Mouse (Mus musculus): ENCODE measurements around the gene Elovl7.

The Elovl7 gene

DNA sequence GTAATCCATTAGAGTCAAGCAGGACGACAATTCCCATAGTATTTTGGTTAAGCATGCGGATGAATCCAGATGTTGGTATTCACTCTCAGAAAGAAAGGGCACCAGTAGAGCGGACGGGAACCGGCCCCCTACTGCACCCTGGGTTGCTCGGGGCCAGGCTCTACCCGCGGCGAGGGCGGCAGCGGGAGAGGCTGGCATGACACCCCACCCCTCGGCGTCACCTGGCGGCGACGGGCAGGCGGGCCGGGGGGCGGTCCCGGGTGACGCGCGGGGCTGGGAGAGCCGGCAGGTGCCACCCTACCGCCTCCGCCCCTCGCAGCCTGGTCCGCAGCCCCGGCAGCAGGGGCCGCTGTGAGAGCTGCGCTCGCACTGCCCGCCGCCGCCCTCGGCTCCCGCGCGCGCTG lies at the start of gene Elovl7:
Elovl7 (plus strand) TSS at position 324 of the 404 bp plus-strand sequence.
- no peak for DNase-seq (ENCODE audit: extremely low spot score, low read depth, low spot score)

DNA sequence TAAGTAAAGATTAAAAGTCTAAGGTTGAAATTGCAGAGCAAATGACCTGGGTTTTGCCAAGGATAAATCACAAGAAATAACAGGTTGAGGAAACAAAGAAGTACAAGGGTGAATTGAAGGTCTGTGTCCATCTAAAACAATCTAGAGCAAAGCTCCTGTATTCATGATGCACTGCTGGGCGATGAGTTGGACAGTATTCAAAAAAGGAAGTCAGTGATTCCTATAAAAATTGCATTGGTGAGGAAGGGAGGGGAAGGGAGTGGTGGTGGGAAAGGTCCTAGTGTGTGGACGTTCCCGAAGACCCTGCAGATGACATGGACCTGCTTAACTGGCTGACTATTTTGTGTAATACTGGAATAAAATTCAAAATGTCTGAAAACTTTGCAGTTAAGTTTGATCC lies 49.6 kb upstream of the Elovl7 start:
- DNase-seq (ENCODE audit: extremely low spot score, low read depth, low spot score): no peak

DNA sequence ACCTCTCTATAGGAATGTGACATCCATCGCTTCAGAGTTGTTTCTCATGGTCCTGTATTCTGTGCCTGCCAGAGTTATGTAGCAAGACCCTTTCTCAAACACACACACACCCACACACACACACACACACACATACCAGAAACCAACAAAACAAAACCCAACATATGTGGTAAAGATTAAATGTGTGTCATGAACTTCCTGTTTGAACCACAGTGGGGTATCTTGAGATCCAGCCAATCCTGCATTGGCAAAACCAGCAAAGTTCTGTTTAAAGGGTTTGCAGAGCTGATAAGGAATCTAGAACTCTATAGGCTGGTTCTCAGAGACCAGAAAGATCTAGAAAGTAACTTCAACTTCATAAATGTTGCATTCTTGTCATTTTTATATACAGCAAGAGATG lies 44.2 kb upstream of the Elovl7 start:
- no peak for DNase-seq (ENCODE audit: extremely low spot score, low read depth, low spot score)

DNA sequence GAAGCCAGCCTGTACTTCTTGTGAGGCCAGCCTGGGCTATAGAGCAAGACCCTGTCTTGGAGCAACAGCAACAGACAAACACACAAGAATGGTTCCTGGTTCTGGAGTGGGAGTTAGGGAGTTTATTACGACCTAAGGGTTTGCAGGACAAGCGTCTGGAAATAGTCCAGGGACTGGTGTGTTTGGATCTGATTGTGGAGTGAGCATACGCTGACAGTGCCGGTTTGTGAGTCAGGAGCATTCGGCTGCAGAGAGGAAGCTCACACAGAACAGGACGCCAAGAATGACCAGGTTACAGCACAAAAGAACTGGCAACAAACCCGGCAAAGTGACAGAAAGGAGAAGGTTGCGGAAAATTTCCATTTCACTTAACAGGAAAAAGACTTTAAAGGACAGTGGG lies 43.7 kb upstream of the Elovl7 start:
- DNase-seq (ENCODE audit: extremely low spot score, low read depth, low spot score): no peak

DNA sequence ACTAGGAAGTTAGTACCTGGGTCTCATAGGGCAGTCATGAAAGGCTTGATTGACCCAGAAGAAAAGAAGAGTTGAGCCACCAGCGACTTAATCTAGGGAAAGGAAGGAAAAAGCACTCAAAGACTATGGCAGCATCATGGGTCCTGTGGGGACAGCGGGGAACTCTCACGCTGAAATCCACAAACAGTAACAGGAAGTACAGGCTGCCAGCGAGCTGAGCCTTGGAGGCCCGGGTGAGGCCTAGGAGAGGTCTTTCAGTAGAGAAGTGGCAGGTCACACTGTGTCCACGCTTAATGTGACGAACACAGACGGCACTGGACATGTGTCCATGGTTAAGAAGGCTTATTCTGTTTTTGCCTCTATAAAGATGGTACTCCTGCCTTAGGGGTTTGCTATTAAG lies 34.6 kb upstream of the Elovl7 start:
- DNase-seq (ENCODE audit: extremely low spot score, low read depth, low spot score): no peak

DNA sequence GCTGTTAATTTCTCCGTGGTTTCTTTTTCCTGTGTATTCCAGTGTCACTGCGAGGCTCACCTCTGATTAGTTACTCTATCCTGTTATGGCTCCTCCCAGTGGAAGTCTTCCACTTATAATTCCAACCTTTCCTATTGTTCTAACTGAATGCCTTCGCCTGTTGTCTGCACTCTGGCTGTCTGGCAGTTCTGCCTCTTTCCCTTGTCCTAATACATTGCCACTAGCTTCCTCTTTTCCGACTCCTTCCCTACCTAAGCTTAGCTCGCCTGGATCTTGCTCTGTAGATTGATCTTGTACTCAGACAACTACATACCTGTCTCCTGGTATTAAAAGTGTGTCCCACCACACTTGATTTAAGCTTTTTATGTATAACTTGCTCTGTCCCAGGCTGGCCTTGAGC lies 33.4 kb upstream of the Elovl7 start:
- no peak for DNase-seq (ENCODE audit: extremely low spot score, low read depth, low spot score)

DNA sequence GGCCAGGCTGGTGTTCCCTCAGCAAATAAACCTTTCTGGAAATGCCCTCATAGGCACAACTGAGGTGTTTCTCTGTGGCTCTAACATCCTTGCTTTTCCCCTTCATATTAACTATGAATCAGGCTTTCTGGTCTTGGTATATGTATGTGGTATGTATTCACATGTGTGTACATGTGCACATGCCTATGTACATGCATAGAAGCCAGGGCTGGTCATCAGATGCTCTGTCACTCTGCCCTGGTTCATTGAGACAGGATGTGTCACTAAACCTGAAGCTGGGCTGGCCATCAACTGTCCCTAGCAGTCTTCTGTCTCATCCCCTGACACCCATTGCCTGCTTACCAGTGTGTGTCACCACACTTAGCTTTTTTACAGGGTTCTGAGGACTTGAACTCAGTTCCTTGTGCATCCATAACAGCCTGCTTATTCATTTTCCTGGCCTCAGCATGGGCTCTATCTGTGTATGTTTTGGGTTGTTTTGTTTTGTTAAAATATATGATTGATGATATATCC lies 29.4 kb upstream of the Elovl7 start:
- no peak for DNase-seq (ENCODE audit: extremely low spot score, low read depth, low spot score)

DNA sequence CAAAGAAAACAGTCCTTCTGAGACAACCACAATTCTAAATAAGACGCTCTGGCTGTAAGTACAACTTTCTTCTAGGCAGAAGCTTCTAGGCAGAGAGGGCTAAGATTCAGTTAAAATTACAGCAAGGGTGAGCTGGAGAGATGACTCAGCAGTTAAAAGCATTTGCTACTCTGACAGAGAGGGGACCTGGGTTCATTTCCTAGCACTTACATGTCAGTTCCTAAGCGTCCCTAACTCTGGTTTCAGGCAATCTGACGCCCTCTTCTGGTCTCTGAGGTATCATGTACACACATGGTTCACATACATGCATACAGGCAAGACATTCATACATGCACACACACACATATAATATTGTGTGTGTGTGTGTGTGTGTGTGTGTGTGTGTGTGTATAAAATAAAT lies 28.7 kb upstream of the Elovl7 start:
- no peak for DNase-seq (ENCODE audit: extremely low spot score, low read depth, low spot score)

DNA sequence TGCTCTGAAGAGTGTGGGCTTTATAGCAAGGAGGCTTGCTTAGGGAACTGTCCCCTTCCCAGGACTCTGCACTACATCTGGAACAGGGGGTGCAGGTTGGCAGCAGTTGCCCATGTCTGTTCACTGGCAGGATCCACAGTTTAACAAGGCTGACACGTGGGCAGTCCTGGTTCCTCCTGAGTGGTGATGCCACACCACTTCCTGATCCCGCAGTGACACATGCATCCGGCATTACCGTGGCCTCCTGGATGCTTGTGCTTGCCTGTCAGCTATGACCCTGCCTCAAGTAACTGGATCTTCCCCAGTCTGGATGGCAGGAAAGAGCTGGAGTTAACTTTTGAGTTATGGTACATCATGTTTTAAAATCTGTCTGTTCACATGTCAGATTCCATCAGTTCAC lies 26.2 kb upstream of the Elovl7 start:
- DNase-seq (ENCODE audit: extremely low spot score, low read depth, low spot score): no peak

DNA sequence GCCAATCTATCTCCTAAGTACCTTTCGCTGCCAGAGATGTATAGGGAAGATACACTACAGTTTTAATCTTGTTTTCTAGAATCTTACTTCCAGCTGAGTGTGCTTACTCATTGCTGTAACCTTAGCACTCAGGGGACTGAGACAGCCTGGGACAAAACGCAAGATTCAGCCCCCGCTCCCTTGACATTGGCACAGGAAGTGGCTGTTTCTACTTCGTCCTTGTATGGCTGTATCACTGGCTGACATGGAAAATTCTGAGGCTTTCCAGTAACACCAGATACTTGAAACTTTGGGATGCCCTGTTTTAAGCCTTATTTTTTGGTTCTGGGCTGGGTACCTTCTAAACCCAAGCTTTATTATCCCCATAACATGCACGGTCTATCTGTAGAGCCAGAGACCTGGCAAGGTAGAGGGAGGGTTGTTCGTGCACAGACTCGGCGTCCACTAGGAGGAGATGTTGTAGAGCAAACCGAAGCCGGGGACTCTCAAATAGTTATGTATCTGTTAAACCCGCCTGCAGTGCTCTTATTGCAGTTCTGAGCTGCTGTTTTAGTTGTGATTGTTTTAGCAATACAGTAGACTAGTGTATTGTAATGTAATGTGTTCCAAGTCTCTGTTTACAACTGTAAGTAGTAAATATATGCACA lies 23.0 kb upstream of the Elovl7 start:
- no peak for DNase-seq (ENCODE audit: extremely low spot score, low read depth, low spot score)

DNA sequence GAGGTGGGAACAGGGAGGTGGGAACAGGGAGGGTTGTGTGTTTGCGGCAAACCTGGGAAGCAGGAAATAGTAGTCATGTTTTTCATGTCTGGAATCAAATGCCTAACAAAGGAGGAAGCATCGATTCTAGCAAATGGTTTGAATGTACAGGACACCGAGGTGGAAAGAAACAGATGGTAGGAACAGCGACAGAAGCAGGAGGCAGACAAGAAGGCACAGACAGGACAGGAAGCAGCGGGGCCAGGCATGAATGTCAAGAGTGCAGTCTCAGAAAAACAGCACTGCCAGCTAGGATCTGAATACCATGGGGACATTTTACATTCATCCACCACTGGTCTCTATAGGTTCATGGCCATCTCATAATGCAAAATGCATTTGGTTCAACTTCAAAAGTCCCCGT lies 18.7 kb upstream of the Elovl7 start:
- no peak for DNase-seq (ENCODE audit: extremely low spot score, low read depth, low spot score)

DNA sequence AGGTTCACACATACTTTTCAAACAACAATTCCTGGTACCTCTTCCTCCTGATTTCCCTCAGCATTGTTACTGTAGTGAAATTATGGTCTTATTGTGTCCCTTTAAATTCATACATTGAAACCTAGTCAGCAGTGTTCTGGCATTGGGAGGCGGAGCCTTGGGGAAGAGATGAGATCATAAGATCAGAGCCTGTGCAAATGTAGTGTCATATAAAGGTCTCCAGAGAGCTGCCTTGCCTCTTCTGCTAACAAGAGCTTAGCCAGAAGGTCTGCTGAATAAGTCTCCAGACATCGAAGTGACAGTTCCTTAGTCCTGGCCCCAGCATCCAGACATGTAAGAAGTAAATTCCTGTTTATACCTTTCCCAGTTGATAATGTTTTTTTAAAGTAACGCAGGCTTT lies 9.3 kb upstream of the Elovl7 start:
- no peak for DNase-seq (ENCODE audit: extremely low spot score, low read depth, low spot score)

DNA sequence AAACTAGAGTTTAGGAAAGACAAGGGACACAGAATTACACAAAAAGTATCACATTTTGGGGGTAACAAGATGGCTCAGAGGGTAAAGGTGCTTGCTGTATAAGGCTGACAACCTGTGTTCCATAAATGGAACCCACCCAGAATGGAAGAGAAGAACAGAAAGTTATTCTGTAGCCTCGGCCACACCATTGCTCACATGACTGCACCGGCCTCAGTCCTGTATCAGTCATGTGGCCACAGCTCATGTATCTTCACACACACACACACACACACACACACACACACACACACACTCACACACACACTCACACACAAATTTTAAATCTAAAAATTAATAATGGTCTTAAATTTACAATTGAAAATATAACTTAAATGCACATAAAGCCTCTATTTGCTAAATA lies 6.8 kb upstream of the Elovl7 start:
- DNase-seq (ENCODE audit: extremely low spot score, low read depth, low spot score): no peak

DNA sequence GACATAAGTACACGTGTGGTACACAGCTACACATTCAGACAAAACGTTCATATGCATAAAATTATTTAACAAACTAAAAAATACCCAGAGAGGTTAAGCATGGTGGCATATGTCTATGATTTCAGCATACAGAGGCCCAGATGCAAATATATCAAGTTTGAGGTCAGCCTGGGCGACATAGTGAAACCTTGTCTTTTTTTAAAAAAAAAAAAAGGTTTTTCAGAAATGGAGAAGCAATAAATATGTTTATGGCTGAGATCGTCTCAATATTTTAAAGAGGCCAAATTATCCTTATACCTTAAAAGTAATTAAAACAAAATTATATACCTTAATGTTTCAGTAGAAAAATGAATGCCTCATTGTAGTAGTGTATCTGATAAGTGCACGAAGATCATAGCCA lies 6.1 kb upstream of the Elovl7 start:
- no peak for DNase-seq (ENCODE audit: extremely low spot score, low read depth, low spot score)

DNA sequence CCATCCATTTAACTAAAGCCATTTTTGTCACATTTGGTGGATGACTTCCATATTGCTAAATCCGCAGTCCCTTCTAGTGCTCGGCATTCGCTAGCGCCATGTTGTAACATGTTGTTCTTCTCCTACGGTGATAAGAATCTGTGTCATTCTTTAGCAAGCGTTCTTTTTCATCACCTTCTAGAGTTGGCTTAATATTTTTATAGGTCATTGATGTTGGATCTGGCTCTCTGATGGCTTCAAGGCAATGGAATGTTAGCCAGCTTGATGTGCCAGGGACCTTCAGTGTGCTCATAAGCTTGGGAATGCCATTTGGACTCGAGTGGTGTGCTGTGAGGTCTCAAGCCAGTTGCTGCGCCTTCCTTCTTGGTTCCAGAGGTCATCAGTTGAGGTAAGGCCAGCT lies 3.2 kb upstream of the Elovl7 start:
- no peak for DNase-seq (ENCODE audit: extremely low spot score, low read depth, low spot score)

DNA sequence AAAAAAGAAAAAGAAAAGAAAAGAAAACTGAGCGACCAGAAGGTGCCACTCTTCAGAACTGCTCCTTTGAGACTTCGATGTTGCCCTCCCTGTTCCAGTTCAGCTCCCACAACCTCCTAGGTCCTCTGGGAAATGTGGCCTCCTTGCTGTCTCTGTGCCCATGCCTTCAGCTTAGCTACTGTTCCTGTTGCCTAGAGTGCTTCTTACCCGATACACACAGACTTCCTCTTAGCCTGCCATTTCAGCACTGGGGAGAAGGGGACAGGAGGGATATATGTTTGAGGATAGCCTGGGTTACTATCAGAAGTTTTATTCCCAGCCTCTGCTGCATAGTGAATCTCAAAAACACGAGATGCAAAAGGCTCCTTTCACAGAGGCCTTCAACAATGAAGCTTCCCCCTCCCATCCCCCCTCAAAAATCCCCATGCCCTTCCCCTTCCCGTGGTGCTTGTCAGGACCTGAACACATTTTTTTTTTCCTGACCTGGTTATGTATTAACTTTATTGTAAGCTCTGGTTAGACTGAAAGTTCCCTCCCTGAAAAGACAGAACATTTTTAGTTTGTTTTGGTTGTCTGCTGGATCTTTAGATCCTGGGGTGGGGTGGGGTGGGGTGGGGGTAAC lies 1.7 kb upstream of the Elovl7 start:
- DNase-seq (ENCODE audit: extremely low spot score, low read depth, low spot score): no peak

DNA sequence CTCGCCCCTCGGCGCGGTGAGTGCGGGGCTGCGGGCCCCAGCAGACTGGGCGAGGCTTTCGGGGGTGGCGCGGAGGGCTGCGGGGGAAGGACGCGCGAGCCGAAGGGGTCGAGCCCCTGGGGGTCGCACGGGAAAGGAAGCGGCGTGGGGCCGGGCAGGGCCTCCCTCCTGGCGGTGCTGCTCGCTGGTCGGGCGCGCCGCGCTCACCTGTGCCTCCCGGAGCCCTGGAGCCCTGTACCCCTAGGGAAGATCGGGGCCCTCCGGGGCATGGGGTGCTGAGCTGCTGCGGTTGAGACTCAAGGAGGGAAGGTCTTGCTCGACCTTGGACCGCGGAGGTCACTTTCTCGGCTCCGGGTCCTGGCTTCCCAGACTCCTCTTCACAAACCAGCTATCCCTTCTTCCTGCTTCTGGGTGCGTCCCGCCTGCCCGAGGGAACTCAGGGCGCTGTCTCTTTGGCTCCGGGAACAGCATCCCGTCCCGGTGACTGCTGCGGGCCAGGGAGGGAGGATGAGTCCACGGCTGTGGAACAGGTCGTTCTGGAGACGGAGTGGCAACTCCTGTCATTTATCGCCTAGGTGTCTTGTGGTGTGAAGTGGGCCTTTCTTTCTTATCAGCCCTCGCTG lies 392 bp downstream of the Elovl7 start:
- DNase-seq (ENCODE audit: extremely low spot score, low read depth, low spot score): no peak

DNA sequence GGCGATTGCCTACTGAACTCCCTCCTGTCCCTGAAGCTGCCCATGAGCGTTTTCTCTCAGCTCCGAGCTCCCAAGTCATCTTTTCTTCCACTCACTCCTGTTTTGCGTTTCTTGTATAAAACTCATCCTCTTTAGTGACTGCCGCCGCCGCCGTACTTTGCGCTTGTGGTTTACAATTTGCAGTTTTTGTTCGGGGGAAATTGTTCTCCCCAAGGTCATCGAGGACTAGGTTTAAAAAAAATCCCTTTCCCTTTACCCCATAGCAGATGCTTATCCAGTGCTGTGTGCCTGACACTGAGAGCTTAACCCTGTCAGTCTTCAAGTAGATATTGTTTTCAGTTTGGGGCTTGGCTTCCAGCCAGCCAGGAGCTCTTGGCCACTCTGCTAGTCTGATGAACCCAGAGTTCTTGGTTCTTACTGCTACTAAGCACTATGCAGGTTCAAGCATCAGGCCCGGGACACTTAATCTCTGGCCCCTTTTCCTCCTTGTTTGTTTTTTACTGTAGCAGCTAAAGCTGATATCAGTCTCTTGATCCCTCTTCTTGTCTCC lies 1.1 kb downstream of the Elovl7 start:
- no peak for DNase-seq (ENCODE audit: extremely low spot score, low read depth, low spot score)

DNA sequence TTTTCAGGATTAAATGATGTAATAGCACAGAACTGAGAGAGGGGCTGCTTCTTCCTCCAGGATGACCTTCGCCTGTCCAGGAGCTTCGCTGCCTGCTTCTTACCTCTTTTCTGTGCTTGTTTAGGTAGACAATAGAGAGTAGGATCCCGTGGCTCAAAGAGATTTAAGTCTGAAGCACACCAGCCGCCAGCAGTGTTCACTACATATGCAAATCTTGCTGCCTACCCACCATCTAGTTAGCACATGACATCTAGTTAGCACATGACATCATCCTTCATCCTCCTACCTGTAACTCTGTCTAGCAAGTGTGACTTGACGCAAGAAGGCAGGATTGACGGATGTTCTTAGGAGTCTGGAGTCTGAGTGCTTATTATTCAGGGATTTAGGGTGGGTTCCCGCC lies 5.6 kb downstream of the Elovl7 start:
- no peak for DNase-seq (ENCODE audit: extremely low spot score, low read depth, low spot score)

DNA sequence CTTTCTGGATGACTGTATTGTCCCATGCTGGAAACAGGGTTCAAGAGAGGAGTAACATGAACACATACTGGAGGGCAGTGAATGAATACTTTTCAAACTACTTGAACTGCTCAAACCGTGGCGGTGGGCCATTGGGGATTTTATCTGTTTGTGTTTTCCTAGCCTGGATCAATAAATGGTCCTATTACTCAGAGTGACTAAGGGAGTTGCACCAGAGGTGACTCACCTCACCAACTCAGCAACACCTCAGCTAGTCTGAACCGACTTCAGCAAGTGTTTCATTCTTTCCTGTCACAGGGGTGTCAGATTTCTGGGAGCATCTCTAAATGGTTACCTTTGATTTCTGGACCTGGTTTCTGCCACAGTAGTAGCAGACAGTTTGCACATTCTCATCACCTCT lies 15.0 kb downstream of the Elovl7 start:
- no peak for DNase-seq (ENCODE audit: extremely low spot score, low read depth, low spot score)

DNA sequence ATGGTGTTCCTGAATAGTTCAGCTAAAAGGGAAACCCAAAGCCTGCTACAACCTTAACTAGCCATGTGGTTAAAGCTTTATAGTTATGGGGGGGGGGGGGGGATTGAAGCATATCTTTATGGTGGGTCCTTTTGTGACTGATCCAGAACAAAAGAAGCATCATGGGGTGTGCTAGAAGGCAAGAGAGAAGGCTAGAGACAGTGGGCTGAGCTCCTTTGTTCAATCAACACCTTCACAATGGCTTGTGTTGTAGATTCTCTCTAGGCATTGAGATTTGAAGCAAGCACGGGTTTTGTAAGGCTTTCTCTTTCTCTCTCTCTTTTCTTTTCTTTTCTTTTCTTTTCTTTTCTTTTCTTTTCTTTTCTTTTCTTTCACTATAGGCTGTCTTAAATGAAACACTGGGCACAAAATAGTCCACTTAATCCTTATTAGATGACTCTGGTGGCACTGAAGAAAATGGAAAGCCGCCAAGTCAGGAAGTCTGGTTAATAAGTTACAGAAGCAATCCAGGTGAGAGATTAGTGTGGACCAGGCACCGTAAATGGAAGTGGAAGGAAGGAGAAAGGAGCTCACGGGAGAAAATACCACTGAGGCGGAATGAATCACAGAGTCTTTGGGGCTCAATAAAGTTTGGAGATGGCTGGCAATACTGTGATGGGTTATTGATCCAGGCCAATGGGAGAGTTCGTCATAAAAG lies 15.6 kb downstream of the Elovl7 start:
- DNase-seq (ENCODE audit: extremely low spot score, low read depth, low spot score): no peak

DNA sequence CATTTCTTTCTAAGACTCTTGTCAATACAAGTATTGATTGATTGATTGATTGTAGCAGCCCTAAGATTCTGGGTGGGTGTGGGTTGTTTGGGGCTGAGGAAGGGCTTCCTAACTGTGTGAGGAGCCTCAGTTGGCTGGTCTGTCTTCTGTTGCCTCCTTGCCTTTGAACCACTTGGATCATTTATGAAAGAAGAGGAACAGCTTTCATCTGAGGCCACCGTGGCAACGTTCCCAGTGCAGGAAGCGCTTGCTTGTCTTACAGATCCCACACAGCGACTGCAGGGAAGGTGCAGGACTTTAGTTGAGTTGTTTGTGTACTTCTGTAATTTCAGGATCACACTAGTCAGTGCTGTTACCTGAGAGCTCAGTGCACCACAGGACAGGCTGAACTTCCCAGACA lies 25.8 kb downstream of the Elovl7 start:
- DNase-seq (ENCODE audit: extremely low spot score, low read depth, low spot score): no peak
